Mouse (Mus musculus) heart, adult 2 months (tissue): ENCODE measurements around the gene Kcnk3.

ENCODE experiments used
- CTCF ChIP-seq: fragments of 200-600 bp; IDR thresholded peaks from 2 replicates; pipeline ENCODE4 v1.8.1; 2022; ENCODE audit warnings: antibody characterized with exemption, mild to moderate bottlenecking, moderate library complexity
- EP300 ChIP-seq: fragments of 200-500 bp; IDR thresholded peaks from 2 replicates; pipeline ENCODE4 v1.6.1; 2011; ENCODE audit warnings: low read depth, low read length, control low read depth; ENCODE audit not compliant: insufficient read depth
- POLR2A ChIP-seq: fragments of 200-500 bp; IDR thresholded peaks from 2 replicates; pipeline ENCODE4 v1.6.1; 2011; ENCODE audit warnings: mild to moderate bottlenecking, low read depth, low read length, control low read depth; ENCODE audit not compliant: insufficient read depth

DNA sequence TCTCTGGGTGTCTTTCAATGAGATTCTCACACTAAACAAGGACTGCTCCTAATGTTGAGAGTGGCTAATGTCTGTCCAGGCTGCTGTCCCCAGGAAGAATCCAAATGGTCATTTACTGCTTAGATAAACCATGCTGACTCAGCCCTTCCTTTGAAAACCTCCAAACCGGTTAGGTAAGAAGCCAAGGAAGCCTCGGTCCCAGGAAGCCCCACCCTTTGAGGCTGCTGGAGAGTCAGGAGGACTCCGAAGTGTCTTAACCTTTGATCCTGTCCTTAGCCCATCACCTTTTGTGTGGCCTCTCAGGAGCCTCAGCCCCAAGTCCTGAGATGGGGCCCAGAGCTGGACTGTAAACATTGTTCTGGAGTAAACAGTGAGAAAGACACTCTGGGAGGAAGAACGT lies 61.6 kb downstream of the Kcnk3 start:
- TF ChIP-seq CTCF (no peak), EP300 (no peak), POLR2A (no peak)
